Mouse (Mus musculus) CD4-positive, CD25-positive, alpha-beta regulatory T cell, adult 4 months (primary cell): Measurements from ENCODE around the gene Gm17571. TPM values are rescaled to one million over a fixed set of nuclear protein-coding genes. Genes with fewer than 3 reads are reported as not detected.

Experiments
- ATAC-seq: one replicate; pipeline ENCODE4 v1.8.0; 2017
- polyA plus RNA-seq, 2 experiments: library from polyadenylated mRNA; unstranded; fragments of 100-300 nt; shearing (Covaris generic); gene quantifications; one replicate each; pipeline ENCODE4 v1.2.1; 2017

Gm17571 gene
- polyA plus RNA-seq = not detected

DNA sequence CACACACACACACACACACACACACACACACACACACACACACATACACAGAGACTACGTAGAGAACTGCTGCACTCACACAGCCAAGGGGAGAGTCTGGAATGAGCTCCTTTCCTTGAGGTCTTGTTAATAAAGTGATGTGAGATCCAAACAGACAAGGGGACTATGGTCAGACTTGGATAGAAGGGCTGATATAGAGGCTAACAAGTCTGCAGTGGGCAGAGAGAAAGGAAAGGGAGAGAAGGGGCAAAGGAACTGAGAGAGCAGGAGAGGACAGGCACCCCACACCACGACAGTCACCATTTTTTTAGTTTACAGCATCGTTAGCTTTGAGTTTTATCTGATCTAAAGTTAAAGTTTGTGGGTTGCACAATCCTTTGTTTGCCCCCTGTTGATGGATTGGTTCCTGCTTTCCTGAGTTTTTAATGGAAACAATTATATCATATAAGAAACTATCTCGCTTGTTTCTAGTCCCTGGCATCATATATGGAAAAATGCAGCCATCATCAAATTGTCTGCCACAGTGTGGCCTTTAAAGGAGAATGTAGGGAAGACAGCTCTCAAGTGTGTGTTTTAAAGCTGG lies at the start of gene Gm17571:
Gene Gm17571 (minus strand): TSS at position 51 of the 583 bp plus-strand sequence.
- ATAC-seq = no peak

DNA sequence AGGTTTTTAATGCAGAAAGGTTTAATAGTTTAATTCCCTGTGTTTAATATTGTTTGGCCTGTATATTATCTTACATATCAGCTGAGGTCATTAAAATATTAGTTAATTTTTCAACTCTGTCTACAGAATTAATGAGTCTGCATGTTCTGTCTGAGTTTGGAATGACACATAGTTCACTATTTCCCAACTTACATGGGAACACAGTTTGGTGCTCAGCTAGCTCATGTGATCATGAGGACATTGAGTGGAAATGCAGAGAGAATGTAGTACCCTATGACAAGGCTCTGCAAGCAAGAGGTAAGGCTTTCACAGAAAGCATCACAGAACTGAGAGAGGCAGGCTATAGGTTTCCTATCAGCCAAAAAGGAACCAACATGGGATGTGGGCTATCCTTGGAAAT lies 49.0 kb upstream of the Gm17571 start:
- no peak for ATAC-seq

DNA sequence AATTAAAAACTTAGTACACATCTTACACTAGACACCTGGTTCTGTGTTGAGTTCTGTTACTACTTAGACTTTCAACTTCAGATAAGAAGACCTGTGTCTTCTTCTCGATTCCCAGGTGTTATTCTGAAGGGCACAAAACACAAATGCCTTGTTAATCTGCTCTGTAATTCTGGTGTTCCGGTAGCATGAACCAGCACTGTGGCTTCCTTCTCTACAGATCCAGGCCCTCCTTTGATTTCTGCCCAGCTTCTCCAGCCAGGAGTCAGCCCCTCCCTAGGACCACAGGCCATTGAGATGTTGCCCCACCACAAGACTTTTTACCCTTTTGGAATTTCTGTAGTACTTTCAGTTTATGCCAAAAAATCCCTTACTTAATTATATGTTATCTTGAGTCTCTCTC lies 47.2 kb upstream of the Gm17571 start:
- no peak for ATAC-seq

DNA sequence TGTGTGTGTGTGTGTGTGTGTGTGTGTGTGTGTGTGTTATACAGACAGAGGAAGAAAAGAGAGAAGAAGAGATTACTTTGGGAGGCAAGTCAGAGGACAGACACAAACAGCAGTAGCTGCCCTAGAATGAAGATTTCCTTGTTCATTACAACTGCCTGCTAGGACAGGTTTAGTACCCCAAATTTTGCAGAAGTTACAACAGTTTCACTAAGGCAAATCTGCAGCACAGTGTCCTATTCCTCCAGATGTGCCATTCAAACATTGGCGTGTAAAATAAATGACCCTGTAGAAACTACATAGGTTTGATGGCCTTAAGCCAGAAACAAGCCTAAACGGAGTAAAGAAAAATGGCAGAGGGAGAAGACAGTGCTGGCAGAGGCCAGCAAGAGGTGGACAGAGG lies 46.3 kb upstream of the Gm17571 start:
- ATAC-seq = no peak

DNA sequence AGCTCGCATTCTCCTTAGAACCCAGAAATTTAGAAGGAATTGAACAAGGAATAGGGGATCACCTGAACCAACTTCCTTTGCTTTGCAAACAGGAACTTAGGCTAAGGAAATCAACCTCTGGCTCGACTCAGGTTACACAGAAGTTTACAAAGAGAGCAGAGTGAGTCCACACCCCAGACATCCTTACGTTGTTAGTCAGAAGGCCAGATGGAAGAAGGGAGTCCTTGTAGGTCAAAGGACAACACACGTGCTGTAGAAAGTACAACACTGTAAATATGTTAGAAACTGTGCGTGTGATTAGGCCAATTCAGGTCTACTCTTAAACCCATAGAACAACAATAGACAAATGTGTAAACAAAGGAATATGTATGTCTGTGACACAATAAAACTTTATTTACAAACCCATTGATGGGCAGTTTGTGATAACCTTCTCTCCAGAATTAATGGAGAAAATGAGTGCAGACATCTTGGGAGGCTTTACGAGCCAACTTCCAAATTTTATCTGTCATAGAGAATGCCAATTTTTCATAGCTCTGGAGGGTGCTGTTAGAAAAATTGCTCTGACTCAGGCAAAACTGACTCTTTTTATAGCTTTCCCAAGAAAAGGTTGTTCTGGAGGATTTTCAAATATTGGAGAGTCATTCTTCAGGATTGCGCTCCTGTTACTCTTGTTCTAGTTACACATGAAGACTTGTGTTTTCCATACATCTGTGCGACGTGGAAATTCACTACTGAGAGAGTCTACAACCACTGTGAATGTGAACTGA lies 45.5 kb upstream of the Gm17571 start:
- ATAC-seq = no peak

DNA sequence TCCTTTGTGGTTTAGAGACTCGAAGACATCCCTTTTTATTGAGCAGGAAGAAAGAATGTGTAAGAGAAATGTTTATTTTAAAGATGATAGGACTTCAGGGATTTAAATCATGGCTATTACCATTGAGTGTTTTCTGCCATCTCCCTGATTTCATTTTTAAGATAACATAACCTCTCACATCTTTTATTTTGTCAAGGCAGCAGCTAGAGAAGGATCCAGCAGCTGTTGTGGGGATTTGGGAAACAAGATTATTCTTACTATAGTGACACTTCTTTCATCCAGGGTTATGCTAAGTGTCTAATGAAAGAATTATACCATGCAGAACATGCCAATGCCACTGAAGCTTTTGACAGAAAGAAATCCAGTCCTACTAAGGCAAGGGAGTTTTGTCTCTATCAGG lies 44.6 kb upstream of the Gm17571 start:
- ATAC-seq = no peak

DNA sequence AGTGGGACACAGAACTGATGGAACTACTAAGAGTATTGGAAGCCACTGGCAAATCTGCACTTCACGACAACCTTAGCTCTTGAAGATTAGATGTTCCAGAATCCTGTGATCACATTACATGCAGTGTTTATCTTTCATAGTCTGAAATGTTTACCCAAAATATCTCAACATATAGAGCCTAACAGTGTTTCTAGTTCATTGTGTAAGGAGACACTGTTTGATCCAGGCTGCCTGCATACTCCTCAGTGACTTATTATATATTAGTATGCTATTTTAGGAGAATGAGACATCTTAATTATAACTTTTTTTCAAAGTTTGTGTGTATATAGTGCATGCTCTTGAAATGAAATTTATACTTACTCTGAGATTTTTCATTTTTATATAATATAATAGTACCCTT lies 39.4 kb upstream of the Gm17571 start:
- ATAC-seq = no peak

DNA sequence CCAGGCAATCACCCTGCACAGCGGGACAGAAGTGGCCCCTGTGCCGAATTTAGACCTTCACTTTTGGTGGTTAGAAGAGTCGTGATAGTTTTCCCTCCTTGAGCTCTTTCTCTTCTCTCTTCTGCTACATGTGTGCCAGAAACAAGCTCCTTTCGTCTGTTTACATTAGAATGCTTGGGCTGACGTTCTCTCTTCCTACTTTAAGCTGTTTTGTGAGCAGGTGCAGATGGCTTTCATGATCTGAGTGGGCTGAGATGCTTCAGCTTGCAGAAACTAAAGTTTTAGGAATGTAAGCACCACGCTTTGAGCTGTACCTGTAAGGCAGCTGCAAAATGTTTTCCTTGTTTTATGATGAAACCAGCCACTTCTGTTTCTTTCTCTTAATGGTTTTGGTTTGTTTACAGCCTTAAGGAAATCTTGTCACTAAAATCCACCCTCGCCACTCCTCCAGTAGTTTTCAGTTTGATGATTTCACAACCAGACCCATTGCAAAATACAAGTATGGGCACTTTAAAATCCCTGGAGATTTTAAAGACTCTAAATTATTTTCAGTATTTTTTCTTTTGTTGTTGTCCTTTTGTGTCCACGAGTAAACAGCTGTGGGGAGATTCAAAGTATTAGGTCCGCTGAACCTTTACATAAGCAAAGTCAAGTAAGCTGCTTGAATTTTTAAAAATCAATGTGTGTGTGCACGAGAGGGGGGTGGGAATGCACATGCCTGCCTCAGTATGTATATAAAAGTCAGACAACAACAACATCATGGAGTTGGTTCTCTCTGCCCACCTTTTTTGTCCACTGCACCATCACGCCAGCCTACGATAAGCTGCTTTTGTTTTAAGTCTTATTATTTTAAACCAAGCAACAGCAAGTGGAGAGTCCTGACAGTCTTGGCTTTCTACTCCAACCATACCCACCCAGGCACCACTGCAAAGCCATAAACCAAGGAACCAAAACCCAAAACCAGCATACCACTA lies 38.0 kb upstream of the Gm17571 start:
- no peak for ATAC-seq

DNA sequence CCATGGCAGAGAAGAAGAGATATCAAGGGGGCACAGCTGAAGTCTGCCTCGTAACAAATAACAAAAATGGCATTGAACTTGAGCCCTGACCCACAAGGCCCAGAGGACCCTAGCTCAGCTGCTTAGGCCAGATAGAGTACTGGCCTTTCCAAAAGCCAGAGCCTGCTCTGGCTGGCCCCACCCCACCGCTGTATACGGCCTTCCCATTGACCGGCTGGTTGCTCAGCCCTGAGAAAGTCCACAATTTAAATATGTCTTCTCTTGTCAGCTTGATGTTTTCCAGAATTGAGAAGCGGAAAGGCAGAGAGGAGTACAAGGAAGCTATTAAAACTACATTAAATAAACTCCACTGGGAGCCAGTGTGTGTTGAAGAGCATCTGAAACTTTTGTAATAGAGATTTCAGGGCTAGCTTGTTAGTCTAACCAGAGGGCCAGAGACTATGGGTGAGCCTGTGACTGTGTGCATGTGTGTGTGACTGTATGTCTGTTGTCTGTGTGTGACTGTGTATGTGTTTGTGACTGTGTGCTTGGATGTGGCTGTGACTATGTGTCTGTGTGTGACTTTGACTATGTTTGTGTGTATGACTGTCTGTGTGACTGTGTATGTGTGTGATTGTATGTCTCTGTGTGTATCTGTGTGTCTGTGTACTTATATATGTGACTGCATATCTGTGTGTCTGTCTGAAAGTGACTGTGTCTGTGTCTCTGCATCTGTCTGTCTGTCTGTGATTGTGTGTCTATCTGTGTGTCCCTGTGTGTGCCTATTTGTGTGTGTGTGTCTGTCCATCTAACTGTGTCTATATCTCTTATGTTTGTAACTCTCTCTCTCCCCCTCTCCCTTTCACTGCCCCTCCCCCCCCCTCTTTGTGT lies 36.9 kb upstream of the Gm17571 start:
- no peak for ATAC-seq

DNA sequence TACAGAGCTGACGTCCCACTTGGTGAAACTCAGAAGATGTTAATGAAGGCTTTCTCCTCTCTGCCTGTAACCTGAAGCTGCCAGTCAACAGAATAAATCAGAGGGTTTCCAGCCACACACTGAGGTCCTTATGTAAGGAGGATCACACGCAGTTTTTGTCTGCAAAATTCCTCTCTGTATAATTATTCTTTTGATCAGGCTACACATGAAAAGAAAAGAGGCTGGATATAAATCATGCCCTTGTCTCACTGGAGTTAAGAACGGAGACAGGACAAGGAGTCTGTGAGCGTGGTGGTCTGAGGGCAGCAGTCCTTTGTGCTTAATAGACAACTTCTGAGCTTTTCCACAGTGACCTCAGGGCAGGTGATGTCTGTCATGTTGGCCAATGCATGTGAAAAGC lies 32.7 kb upstream of the Gm17571 start:
- no peak for ATAC-seq

DNA sequence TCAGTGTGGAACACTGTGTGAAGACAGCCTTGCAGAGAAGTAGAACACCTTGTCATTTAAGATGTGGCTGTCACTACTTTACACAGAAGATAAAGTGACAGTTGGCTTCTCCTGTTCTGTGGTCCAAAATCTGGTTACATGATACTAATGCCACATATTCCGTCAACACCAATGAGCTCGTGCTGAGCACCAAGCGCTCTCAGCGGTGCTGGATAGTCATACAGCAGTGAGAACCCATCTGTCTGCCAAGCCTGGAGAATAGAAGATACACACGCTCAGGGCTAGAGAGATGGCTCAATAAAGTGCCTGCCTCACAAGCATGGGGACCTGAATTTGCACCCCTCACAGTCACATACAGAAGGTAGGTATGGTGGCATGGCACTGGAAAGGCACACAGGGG lies 28.4 kb upstream of the Gm17571 start:
- ATAC-seq = no peak

DNA sequence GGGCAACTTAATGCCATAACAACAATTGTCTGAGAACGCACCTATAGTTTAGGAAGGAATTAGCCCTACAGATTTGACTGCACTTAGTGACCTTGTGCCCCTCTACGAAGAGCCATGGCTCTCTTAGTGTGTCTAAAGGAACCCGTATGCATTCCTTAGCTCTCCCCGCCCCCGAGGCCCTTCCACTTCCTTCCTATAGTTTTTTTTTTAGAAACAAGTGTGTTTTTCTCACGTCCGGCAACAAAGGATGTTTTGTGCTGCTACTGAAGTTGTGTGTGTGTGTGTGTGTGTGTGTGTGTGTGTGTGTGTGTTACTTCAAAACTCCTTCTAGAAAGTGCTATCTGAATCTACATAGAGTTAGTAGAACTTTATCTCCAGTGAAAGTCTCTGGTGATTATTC lies 23.5 kb upstream of the Gm17571 start:
- peak; percentile 41 for ATAC-seq

DNA sequence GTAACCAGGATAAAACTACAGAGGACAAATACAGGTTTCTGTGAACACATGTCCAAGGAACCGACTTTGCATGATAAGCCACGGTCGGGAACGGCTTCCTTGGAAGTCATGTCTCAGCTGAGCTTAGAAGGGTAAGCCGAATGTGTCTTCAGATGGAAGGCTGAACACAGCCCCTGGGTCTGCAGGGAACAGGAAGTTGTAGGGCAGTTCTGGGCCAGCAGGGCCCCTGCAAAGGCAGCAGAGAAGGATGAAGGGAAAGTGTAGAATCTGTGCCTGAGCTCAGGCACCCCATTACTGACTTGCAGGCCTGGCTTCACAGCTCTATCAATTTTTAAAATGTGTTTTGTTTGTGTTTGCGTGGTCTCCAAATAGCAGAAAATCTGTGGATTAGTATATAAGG lies 22.2 kb upstream of the Gm17571 start:
- ATAC-seq = no peak

DNA sequence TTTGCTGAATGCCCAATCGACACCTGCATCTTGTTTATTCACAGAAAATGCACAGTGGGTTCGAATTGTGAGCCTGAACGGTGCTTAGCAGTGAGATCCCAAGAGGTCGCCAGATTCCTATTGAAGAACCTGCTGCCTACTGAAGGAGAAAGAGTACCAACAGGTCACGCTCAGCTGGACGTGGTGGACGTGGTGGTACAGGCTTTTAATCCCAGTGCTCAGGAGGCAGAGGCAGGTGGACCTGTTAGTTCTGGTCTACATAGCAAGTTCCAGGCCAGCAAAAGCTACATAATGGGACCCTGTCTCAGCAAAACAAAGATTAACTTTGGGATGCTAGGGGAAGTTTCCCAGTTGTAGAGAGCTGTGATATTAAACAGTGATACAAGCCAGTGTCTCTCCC lies 21.2 kb upstream of the Gm17571 start:
- no peak for ATAC-seq

DNA sequence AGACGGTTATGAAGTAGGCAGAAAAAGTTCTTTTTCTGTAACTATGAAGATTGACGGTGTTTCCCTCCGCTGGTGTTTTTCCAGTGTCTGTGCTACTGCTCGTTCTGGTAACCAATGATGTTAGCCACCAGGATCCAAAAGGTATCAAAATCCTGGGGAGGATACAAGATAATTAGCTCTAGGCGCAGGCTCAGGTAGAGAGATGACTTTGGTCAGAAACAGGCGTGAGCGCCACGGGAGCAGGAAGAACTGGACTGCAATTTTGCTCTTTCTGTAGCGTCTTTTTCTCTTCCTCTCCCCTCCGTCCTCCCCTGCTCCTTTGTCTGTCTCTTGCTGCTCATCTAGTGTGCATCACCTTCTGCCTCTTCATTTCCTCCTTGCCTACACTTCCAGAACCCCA lies 20.3 kb upstream of the Gm17571 start:
- ATAC-seq = peak; percentile 33

DNA sequence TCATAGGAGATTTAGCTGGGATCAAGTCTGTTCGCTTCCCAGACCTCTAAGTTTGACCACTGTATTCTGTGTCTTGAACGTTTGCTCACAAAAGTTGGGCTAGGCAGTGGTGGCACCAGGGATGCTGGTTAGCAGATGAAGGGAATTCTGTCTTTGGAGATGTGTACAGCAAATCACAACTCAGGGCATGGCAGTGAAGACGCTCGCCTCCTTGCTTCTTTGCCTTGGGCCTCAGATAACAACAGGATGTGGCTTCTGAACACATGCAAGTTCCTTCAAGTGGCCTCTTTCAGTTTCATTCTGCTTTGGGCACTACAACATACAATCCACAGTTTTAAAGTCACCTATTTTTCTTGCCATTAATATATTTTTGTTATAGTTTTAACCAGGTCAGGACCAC lies 19.8 kb upstream of the Gm17571 start:
- peak; percentile 90 for ATAC-seq

DNA sequence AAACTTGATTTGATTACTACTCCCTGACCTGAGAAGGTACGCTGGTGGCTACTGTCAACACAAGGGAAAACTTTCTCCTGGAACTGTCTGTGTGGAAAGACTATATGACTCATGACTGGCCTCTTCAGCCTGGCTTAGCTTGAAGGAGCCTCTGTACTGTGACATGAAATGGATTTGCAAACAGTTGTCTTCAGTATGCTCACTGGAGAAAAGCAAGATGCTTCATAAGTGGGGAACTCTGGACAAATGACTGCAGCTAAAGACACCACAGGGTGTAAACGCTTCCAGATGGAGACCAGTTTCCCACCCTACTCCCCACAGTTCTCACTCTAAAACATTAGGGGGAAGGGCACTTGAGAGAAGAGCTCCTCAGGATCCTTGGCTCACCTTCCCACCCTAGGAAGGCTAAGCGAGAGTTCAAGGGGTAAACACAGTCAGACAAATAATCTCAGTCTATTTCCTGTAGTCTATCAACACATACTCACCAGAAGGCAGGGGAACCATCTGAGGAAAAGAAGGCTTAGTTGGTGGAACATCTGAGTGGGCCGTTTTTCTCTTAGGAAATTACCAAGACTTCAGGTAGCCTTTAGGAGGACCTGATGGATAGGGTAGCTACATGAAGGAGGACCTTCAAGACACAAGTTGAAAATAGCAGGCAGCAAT lies 18.9 kb upstream of the Gm17571 start:
- ATAC-seq = peak; percentile 19

DNA sequence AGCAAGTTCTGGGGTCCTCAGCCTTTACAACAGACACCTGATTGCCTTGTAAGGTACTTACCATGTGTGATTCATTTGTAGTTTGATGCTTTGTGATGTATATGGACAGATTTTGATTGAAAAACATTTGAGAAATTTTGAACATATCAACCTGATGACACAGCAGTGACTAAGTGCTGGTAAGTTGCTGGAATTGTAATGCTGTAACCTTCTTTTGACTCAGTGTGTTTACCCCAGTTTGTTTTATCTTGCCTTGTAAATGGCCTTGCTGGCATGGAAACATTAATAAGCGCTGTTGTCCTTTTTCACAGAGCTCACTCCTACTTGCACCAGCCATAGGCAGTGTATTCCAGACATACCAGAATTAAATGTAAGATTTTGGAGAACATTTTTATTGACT lies 14.4 kb upstream of the Gm17571 start:
- ATAC-seq = no peak

DNA sequence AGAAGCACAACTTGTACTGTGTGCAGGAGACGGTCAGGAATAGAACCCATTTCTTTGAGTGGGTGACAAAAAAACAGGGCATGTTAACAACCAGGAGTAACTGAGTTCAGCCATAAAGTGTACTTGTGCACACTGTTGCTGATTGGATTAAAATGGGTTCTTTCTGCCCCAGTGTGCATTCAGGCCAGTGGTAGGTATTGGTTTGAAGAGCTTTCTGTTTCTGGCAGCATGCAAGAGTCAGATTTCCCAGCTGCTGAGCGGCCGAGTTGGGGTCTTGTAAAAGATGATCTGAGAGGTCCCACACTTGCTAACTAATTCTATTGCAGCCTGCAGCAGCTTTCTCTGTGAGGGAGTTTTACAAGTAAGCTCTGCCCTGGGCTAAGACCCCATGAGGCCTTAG lies 13.5 kb upstream of the Gm17571 start:
- ATAC-seq = no peak

DNA sequence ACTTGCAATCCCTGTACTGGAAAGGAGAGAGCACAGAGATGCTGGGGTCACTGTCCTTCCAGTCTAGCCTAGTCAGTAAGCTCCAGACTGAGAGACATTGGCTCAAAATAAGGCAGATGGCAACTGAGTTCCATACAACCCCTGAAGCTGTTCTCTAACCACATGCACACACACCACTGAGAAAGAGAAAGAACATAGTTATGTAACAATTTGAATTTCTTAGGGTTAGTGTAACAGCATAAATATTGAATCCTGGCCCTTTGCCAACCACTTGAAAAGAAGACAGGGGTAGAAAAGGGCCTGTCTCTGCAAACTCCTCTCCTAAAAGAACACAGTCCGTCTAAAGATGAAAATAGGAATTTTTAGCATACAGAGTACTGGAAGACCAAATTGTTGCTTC lies 12.8 kb upstream of the Gm17571 start:
- no peak for ATAC-seq

DNA sequence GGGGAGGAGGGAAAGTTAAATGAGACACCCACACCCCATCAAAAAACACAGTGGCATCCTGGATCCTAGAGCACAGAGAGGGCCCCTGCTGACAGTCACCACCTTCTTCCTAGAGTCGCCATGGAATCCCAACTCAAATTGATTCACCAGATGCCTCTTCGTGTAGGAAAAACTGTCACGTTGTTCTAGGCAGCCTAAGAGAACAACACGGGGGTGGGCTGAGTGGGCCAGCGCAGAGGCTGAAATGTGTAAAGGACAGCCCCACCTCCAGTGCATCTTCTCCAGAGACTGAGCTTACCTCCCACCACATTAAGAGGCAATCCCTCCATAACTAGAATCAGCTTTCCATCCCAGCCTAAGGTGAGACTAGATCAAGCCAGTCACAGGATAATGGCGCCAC lies 11.2 kb upstream of the Gm17571 start:
- ATAC-seq = no peak

DNA sequence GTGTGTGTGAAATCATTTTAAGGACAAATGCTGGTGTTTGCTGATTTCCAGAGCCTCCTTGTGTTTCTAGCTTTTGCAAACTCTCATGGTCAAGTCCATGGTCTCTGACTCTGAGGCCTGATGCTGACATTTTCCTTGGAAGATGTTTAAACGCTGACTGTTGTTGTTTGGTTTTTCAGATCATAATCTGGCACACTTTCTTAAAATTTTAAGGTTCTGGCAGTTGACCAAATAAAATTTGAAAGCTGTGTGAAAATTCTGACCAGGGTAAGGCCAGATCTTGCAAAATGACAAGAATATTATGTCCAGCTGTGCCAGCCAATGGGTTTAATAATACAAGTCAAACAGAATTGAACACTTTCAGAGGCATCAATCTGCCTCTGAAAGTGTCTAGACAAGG lies 8.7 kb upstream of the Gm17571 start:
- ATAC-seq = no peak
